Mouse (Mus musculus): ENCODE results near the gene Prss57. TPM values are rescaled to one million over a fixed set of nuclear protein-coding genes. Genes with fewer than 3 reads are reported as not detected.

Prss57 gene
- polyA plus RNA-seq, 1 experiment from 2014 or later: not detected

GRCm38 (mm10) chr10:79823011-79823410, 32.2 kb upstream of the Prss57 start:
- no peaks in the 10 kb centered on the region for H3K9me3 ChIP-seq (ENCODE audit: control insufficient read depth, low read length)
- no peaks in the 10 kb centered on the region for H3K27me3 ChIP-seq (ENCODE audit: control insufficient read depth, insufficient read depth, low read length)
- 73% methylated on average over 6 of the region's 6 CpGs for WGBS
- H3K4me2 ChIP-seq (replicated peaks; ENCODE audit: low read depth, low read length): no peak overlapping the region; the same call in 1 of the 2 replicates
- H3K27ac ChIP-seq (ENCODE audit: low read depth, low read length): peak overlapping the region; percentile 63; the same call in 1 of the 2 replicates
- H3K36me3 ChIP-seq (ENCODE audit: control insufficient read depth, insufficient read depth, low read length): peaks cover 18% of the 10 kb centered on the region
- H3K4me1 ChIP-seq (ENCODE audit: control insufficient read depth, insufficient read depth, low read length): peaks cover 26% of the 10 kb centered on the region
- H3K9ac ChIP-seq (ENCODE audit: low read depth, low read length): no peak overlapping the region
- ATAC-seq (ENCODE audit: low FRiP score, low TSS enrichment): no peak
- no peak overlapping the region for H3K4me3 ChIP-seq (ENCODE audit: low read length)

- Histone ChIP-seq H3K27ac (ENCODE audit: low read depth, low read length) (peak overlapping the region; percentile 63; the same call in 1 of the 2 replicates), H3K9ac (ENCODE audit: low read depth, low read length) (peak overlapping the region; percentile 44), H3K4me2 (replicated peaks; ENCODE audit: low read depth, low read length) (peak overlapping the region; percentile 25; the same call in 1 of the 2 replicates), H3K9me3 (ENCODE audit: control insufficient read depth, low read length) (no peaks in the 10 kb centered on the region), H3K4me1 (ENCODE audit: control insufficient read depth, insufficient read depth, low read length) (peaks cover 26% of the 10 kb centered on the region), H3K27me3 (ENCODE audit: control insufficient read depth, insufficient read depth, low read length) (no peaks in the 10 kb centered on the region), H3K4me3 (ENCODE audit: low read length) (no peak overlapping the region), H3K36me3 (ENCODE audit: control insufficient read depth, insufficient read depth, low read length) (peaks cover 21% of the 10 kb centered on the region)
- WGBS: 29% methylated on average over 17 of the region's 17 CpGs
- peak; percentile 68 for ATAC-seq (ENCODE audit: low FRiP score, low TSS enrichment)
These were observed 31.6 kb upstream of the Prss57 start for GRCm38 (mm10) chr10:79822372-79822771.

DNA sequence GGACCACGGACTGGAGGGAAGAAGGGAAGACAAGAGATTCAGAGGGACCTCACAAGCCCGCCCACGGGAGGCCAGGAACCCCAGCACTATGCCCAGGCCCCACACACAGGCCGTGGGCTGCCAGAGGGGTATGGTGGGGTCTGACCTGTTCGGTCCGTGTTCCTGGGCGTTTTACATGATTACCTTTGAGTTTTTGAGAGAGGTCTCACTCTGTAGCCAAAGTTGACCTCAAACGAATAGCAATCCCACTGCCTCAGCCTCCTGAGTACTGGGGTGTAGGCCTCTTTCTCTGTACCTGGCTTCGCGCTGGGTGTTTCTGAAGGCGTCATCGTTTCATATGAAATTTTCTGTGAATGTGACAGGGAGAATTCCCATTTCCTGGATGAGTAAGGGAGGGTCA, 31.0 kb upstream of the Prss57 start:
- Histone ChIP-seq H3K4me2 (replicated peaks; ENCODE audit: low read depth, low read length) (no peak overlapping the region), H3K27ac (ENCODE audit: low read depth, low read length) (peak overlapping the region; percentile 63; the same call in 1 of the 2 replicates), H3K27me3 (ENCODE audit: control insufficient read depth, insufficient read depth, low read length) (no peaks in the 10 kb centered on the region), H3K36me3 (ENCODE audit: control insufficient read depth, insufficient read depth, low read length) (peaks cover 25% of the 10 kb centered on the region), H3K9me3 (ENCODE audit: control insufficient read depth, low read length) (no peaks in the 10 kb centered on the region), H3K4me1 (ENCODE audit: control insufficient read depth, insufficient read depth, low read length) (peaks cover 26% of the 10 kb centered on the region), H3K4me3 (ENCODE audit: low read length) (no peak overlapping the region), H3K9ac (ENCODE audit: low read depth, low read length) (no peak overlapping the region)
- no peak for ATAC-seq (ENCODE audit: low FRiP score, low TSS enrichment)
- 85% methylated on average over 12 of the region's 12 CpGs for WGBS

- Histone ChIP-seq H3K4me3 (ENCODE audit: low read length) (no peak within 1 kb of the TSS), H3K4me2 (replicated peaks; ENCODE audit: low read depth, low read length) (no peak within 1 kb of the TSS), H3K27ac (ENCODE audit: low read depth, low read length) (peak within 1 kb of the TSS; percentile 63; the same call in 1 of the 2 replicates), H3K36me3 (ENCODE audit: control insufficient read depth, insufficient read depth, low read length) (peaks cover 29% of the 10 kb centered on the region), H3K4me1 (ENCODE audit: control insufficient read depth, insufficient read depth, low read length) (peaks cover 29% of the 10 kb centered on the region), H3K9ac (ENCODE audit: low read depth, low read length) (no peak within 1 kb of the TSS), H3K27me3 (ENCODE audit: control insufficient read depth, insufficient read depth, low read length) (no peaks in the 10 kb centered on the region), H3K9me3 (ENCODE audit: control insufficient read depth, low read length) (no peaks in the 10 kb centered on the region)
- ATAC-seq (ENCODE audit: low FRiP score, low TSS enrichment): no peak
- 54% methylated on average over 11 of the region's 11 CpGs for WGBS
These were observed 30.0 kb upstream of the Prss57 start, which contains the start of gene Misp for GRCm38 (mm10) chr10:79820782-79821181. Gene Misp, plus strand, starts transcription at chr10:79820989.

- H3K27ac ChIP-seq (ENCODE audit: low read depth, low read length): peak overlapping the region; percentile 55; the same call in 1 of the 2 replicates
- peaks cover 31% of the 10 kb centered on the region for H3K4me1 ChIP-seq (ENCODE audit: control insufficient read depth, insufficient read depth, low read length)
- no peak overlapping the region for H3K4me2 ChIP-seq (replicated peaks; ENCODE audit: low read depth, low read length)
- ATAC-seq (ENCODE audit: low FRiP score, low TSS enrichment): no peak
- H3K4me3 ChIP-seq (ENCODE audit: low read length): no peak overlapping the region
- 79% methylated on average over 8 of the region's 8 CpGs for WGBS
- no peaks in the 10 kb centered on the region for H3K9me3 ChIP-seq (ENCODE audit: control insufficient read depth, low read length)
- no peaks in the 10 kb centered on the region for H3K27me3 ChIP-seq (ENCODE audit: control insufficient read depth, insufficient read depth, low read length)
- H3K9ac ChIP-seq (ENCODE audit: low read depth, low read length): no peak overlapping the region
- peaks cover 34% of the 10 kb centered on the region for H3K36me3 ChIP-seq (ENCODE audit: control insufficient read depth, insufficient read depth, low read length)
These were observed 29.5 kb upstream of the Prss57 start for GRCm38 (mm10) chr10:79820277-79820676.

- WGBS: 96% methylated on average over 17 of the region's 17 CpGs
- H3K9me3 ChIP-seq (ENCODE audit: control insufficient read depth, low read length): no peaks in the 10 kb centered on the region
- peaks cover 39% of the 10 kb centered on the region for H3K36me3 ChIP-seq (ENCODE audit: control insufficient read depth, insufficient read depth, low read length)
- no peak overlapping the region for H3K27ac ChIP-seq (ENCODE audit: low read depth, low read length)
- H3K9ac ChIP-seq (ENCODE audit: low read depth, low read length): no peak overlapping the region
- no peak for ATAC-seq (ENCODE audit: low FRiP score, low TSS enrichment)
- H3K27me3 ChIP-seq (ENCODE audit: control insufficient read depth, insufficient read depth, low read length): no peaks in the 10 kb centered on the region
- no peak overlapping the region for H3K4me2 ChIP-seq (replicated peaks; ENCODE audit: low read depth, low read length)
- H3K4me3 ChIP-seq (ENCODE audit: low read length): no peak overlapping the region
- peaks cover 35% of the 10 kb centered on the region for H3K4me1 ChIP-seq (ENCODE audit: control insufficient read depth, insufficient read depth, low read length)
These were observed 28.8 kb upstream of the Prss57 start for GRCm38 (mm10) chr10:79819606-79820005.

DNA sequence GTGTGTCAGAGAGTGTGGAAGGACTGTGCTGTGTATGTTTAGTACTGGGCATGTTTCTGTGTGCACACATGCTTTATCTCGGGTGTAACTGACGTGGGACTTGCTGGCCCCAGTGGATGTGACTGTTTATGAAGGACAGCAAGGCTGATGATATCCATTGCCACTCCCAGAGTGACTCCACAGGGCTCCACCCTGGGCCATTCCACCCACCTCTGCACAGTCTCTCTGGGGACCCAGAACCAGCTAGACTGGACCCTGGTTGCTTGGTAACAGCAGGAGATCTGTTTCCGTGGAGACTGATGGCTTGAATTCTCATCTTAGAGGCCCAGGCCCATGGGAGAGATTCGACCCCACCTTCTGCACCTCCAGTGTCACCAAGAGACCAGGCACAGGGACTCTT, 27.5 kb upstream of the Prss57 start:
- Histone ChIP-seq H3K4me1 (ENCODE audit: control insufficient read depth, insufficient read depth, low read length) (peaks cover 31% of the 10 kb centered on the region), H3K4me3 (ENCODE audit: low read length) (no peak overlapping the region), H3K4me2 (replicated peaks; ENCODE audit: low read depth, low read length) (no peak overlapping the region), H3K27ac (ENCODE audit: low read depth, low read length) (no peak overlapping the region), H3K36me3 (ENCODE audit: control insufficient read depth, insufficient read depth, low read length) (peaks cover 39% of the 10 kb centered on the region), H3K9me3 (ENCODE audit: control insufficient read depth, low read length) (no peaks in the 10 kb centered on the region), H3K9ac (ENCODE audit: low read depth, low read length) (no peak overlapping the region), H3K27me3 (ENCODE audit: control insufficient read depth, insufficient read depth, low read length) (no peaks in the 10 kb centered on the region)
- ATAC-seq (ENCODE audit: low FRiP score, low TSS enrichment): no peak
- 75% methylated on average over 4 of the region's 4 CpGs for WGBS

DNA sequence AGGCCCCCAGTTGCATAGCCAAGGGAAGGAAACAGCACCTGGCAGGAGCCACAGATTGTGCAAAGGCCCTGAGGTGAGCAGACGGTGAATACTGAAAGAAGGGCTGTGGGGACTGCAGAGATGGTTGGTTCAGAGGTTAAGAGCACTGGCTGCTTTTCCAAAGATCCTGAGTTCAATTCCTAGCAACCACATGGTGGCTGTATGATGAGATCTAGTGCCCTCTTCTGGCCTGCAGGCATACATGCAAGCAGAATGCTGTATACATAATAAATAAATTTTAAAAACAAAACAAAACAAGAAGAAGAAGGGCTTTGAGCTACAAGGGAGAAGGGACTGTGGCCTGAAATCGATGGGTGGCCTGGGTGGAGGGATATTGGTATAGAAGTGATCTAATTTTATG, 26.4 kb upstream of the Prss57 start:
- no peak for ATAC-seq (ENCODE audit: low FRiP score, low TSS enrichment)
- peaks cover 24% of the 10 kb centered on the region for H3K4me1 ChIP-seq (ENCODE audit: control insufficient read depth, insufficient read depth, low read length)

GRCm38 (mm10) chr10:79815671-79816494, 25.1 kb upstream of the Prss57 start:
- WGBS: 82% methylated on average over 12 of the region's 12 CpGs
- Histone ChIP-seq H3K4me2 (replicated peaks; ENCODE audit: low read depth, low read length) (peak overlapping the region; percentile 3; the same call in 1 of the 2 replicates), H3K36me3 (ENCODE audit: control insufficient read depth, insufficient read depth, low read length) (peaks cover 49% of the 10 kb centered on the region), H3K4me1 (ENCODE audit: control insufficient read depth, insufficient read depth, low read length) (peaks cover 18% of the 10 kb centered on the region), H3K4me3 (ENCODE audit: low read length) (no peak overlapping the region), H3K27me3 (ENCODE audit: control insufficient read depth, insufficient read depth, low read length) (no peaks in the 10 kb centered on the region), H3K9me3 (ENCODE audit: control insufficient read depth, low read length) (no peaks in the 10 kb centered on the region), H3K27ac (ENCODE audit: low read depth, low read length) (peak overlapping the region; percentile 75; the same call in 1 of the 2 replicates), H3K9ac (ENCODE audit: low read depth, low read length) (no peak overlapping the region)
- peak; percentile 34; the same call in 1 of the 2 replicates for ATAC-seq (ENCODE audit: low FRiP score, low TSS enrichment)

More for the DNA sequence above, 26.4 kb upstream of the Prss57 start:
- H3K4me2 ChIP-seq (replicated peaks; ENCODE audit: low read depth, low read length): no peak overlapping the region
- no peaks in the 10 kb centered on the region for H3K27me3 ChIP-seq (ENCODE audit: control insufficient read depth, insufficient read depth, low read length)
- H3K36me3 ChIP-seq (ENCODE audit: control insufficient read depth, insufficient read depth, low read length): peaks cover 43% of the 10 kb centered on the region
- whole genome bisulfite sequencing: 89% methylated on average over 2 of the region's 2 CpGs
- no peak overlapping the region for H3K27ac ChIP-seq (ENCODE audit: low read depth, low read length)
- H3K9ac ChIP-seq (ENCODE audit: low read depth, low read length): no peak overlapping the region
- H3K9me3 ChIP-seq (ENCODE audit: control insufficient read depth, low read length): no peaks in the 10 kb centered on the region
- H3K4me3 ChIP-seq (ENCODE audit: low read length): no peak overlapping the region

Measured in kidney, embryonic 14.5 days (tissue).